Mouse (Mus musculus) hindbrain, embryonic 15.5 days (tissue): ENCODE data around the gene Ccl3. TPM values are rescaled to one million over a fixed set of nuclear protein-coding genes. Genes with fewer than 3 reads are reported as not detected.

Experiments used
- ATAC-seq: fragments of 200-750 bp; cut with Nextera tagmentation; 2 replicates; pipeline ENCODE4 v1.8.0; 2017; ENCODE audit warnings: low read depth, moderate number of reproducible peaks, moderate TSS enrichment; ENCODE audit not compliant: low FRiP score
- H3K27ac ChIP-seq: fragments of 300-500 bp; sonication (generic); replicated peaks from 2 replicates; pipeline ENCODE4 v1.5.1; 2015; ENCODE audit warnings: mild to moderate bottlenecking, inconsistent platforms
- H3K27me3 ChIP-seq: fragments of 300-500 bp; sonication (generic); 2 replicates; pipeline ENCODE4 v1.6.1; 2015; ENCODE audit warnings: control low read depth, inconsistent platforms
- H3K36me3 ChIP-seq: fragments of 300-500 bp; sonication (generic); 2 replicates; pipeline ENCODE4 v1.6.1; 2015; ENCODE audit warnings: control low read depth, inconsistent platforms
- H3K4me1 ChIP-seq: fragments of 300-500 bp; sonication (generic); replicated peaks from 2 replicates; pipeline ENCODE4 v1.6.1; 2015; ENCODE audit warnings: control low read depth, inconsistent platforms
- H3K4me2 ChIP-seq: fragments of 300-500 bp; sonication (generic); 2 replicates; pipeline ENCODE4 v1.6.1; 2015; ENCODE audit warnings: moderate library complexity, mild to moderate bottlenecking, inconsistent platforms
- H3K4me3 ChIP-seq: fragments of 300-500 bp; sonication (generic); 2 replicates; pipeline ENCODE4 v1.5.1; 2015; ENCODE audit warnings: mild to moderate bottlenecking, inconsistent platforms
- H3K9ac ChIP-seq: fragments of 300-500 bp; sonication (generic); 2 replicates; pipeline ENCODE4 v1.6.1; 2015; ENCODE audit warnings: inconsistent platforms
- H3K9me3 ChIP-seq: fragments of 300-500 bp; sonication (generic); 2 replicates; pipeline ENCODE4 v1.6.1; 2016; ENCODE audit warnings: control low read depth, inconsistent platforms
- WGBS: fragments of 180-500 bp; shearing (Covaris S2); methylation state at CpG from one replicate; pipeline ENCODE4 v1.1.7; 2015; 5-methylcytosine and 5-hydroxymethylcytosine counted together
- polyA plus RNA-seq: library from polyadenylated mRNA; unstranded; fragments of >200 nt; fragmentation: Nextera tagmentation; extraction: Ambion mirVana; gene quantifications from 2 replicates; pipeline ENCODE4 v1.2.1, GENCODE M21; 2015

Ccl3 gene
- polyA plus RNA-seq, result 0.94 and 1.8 TPM in 2 replicates

GRCm38 (mm10) chr11:83649305-83649841 lies at the start of gene Ccl3:
TSS of gene Ccl3 (minus strand) at chr11:83649355.
- Histone ChIP-seq H3K4me3 (no peak within 1 kb of the TSS), H3K27ac (no peak within 1 kb of the TSS), H3K27me3 (no peaks in the 10 kb centered on the region), H3K36me3 (no peaks in the 10 kb centered on the region), H3K4me2 (no peak within 1 kb of the TSS), H3K4me1 (no peaks in the 10 kb centered on the region), H3K9me3 (no peaks in the 10 kb centered on the region), H3K9ac (no peak within 1 kb of the TSS)
- 83% methylated on average over 8 of the region's 8 CpGs for WGBS
- ATAC-seq, result no peak

- Histone ChIP-seq H3K4me3 (no peak overlapping the region), H3K27me3 (no peaks in the 10 kb centered on the region), H3K27ac (no peak overlapping the region), H3K9me3 (no peaks in the 10 kb centered on the region), H3K4me1 (no peaks in the 10 kb centered on the region), H3K4me2 (no peak overlapping the region), H3K9ac (no peak overlapping the region), H3K36me3 (no peaks in the 10 kb centered on the region)
- WGBS, result 82% methylated on average over 1 of the region's 1 CpGs
- no peak for ATAC-seq
Observed at GRCm38 (mm10) chr11:83692008-83692407, 42.9 kb upstream of the Ccl3 start.

- Histone ChIP-seq H3K27ac (no peak overlapping the region), H3K4me2 (no peak overlapping the region), H3K4me1 (no peaks in the 10 kb centered on the region), H3K4me3 (no peak overlapping the region), H3K27me3 (no peaks in the 10 kb centered on the region), H3K9me3 (no peaks in the 10 kb centered on the region), H3K9ac (no peak overlapping the region), H3K36me3 (no peaks in the 10 kb centered on the region)
- 79% methylated on average over 1 of the region's 1 CpGs for WGBS
- ATAC-seq, result no peak
Observed at GRCm38 (mm10) chr11:83689918-83690317, 40.8 kb upstream of the Ccl3 start.

GRCm38 (mm10) chr11:83675665-83676064 lies 26.5 kb upstream of the Ccl3 start:
- Histone ChIP-seq H3K27ac (no peak overlapping the region), H3K9me3 (no peaks in the 10 kb centered on the region), H3K27me3 (no peaks in the 10 kb centered on the region), H3K36me3 (no peaks in the 10 kb centered on the region), H3K4me2 (no peak overlapping the region), H3K9ac (no peak overlapping the region), H3K4me1 (no peaks in the 10 kb centered on the region), H3K4me3 (no peak overlapping the region)
- ATAC-seq, result no peak
- 98% methylated on average over 1 of the region's 1 CpGs for WGBS

- Histone ChIP-seq H3K36me3 (no peaks in the 10 kb centered on the region), H3K27me3 (no peaks in the 10 kb centered on the region), H3K9ac (no peak overlapping the region), H3K9me3 (no peaks in the 10 kb centered on the region), H3K4me1 (no peaks in the 10 kb centered on the region), H3K4me3 (no peak overlapping the region), H3K27ac (no peak overlapping the region), H3K4me2 (no peak overlapping the region)
- no peak for ATAC-seq
Observed at GRCm38 (mm10) chr11:83671743-83672142, 22.6 kb upstream of the Ccl3 start.

- 84% methylated on average over 5 of the region's 5 CpGs for WGBS
- H3K9me3 ChIP-seq, result no peaks in the 10 kb centered on the region
- H3K4me2 ChIP-seq, result no peak overlapping the region
- H3K4me3 ChIP-seq, result no peak overlapping the region
- no peaks in the 10 kb centered on the region for H3K27me3 ChIP-seq
- H3K4me1 ChIP-seq, result no peaks in the 10 kb centered on the region
- no peak for ATAC-seq
- no peaks in the 10 kb centered on the region for H3K36me3 ChIP-seq
- no peak overlapping the region for H3K27ac ChIP-seq
- no peak overlapping the region for H3K9ac ChIP-seq
Observed at GRCm38 (mm10) chr11:83663532-83663931, 14.4 kb upstream of the Ccl3 start.

- Histone ChIP-seq H3K9ac (no peak within 1 kb of the TSS), H3K27ac (no peak within 1 kb of the TSS), H3K4me3 (no peak within 1 kb of the TSS), H3K9me3 (no peaks in the 10 kb centered on the region), H3K4me2 (no peak within 1 kb of the TSS), H3K27me3 (no peaks in the 10 kb centered on the region), H3K4me1 (no peaks in the 10 kb centered on the region), H3K36me3 (no peaks in the 10 kb centered on the region)
- 85% methylated on average over 6 of the region's 6 CpGs for WGBS
- no peak for ATAC-seq
Observed at GRCm38 (mm10) chr11:83662204-83662603, 13.0 kb upstream of the Ccl3 start, which contains the start of gene Ccl4. TSS of gene Ccl4 (plus strand) at chr11:83662584.

- no peaks in the 10 kb centered on the region for H3K9me3 ChIP-seq
- no peaks in the 10 kb centered on the region for H3K4me1 ChIP-seq
- 82% methylated on average over 6 of the region's 6 CpGs for WGBS
- H3K36me3 ChIP-seq, result no peaks in the 10 kb centered on the region
- no peak overlapping the region for H3K4me2 ChIP-seq
- H3K4me3 ChIP-seq, result no peak overlapping the region
- no peak overlapping the region for H3K27ac ChIP-seq
- H3K9ac ChIP-seq, result no peak overlapping the region
- no peak for ATAC-seq
- H3K27me3 ChIP-seq, result no peaks in the 10 kb centered on the region
Observed at GRCm38 (mm10) chr11:83658797-83659196, 9.6 kb upstream of the Ccl3 start.

- Histone ChIP-seq H3K4me1 (no peaks in the 10 kb centered on the region), H3K27ac (no peak overlapping the region), H3K4me3 (no peak overlapping the region), H3K4me2 (no peak overlapping the region), H3K27me3 (no peaks in the 10 kb centered on the region), H3K9me3 (no peaks in the 10 kb centered on the region), H3K36me3 (no peaks in the 10 kb centered on the region), H3K9ac (no peak overlapping the region)
- no peak for ATAC-seq
- WGBS, result 85% methylated on average over 3 of the region's 3 CpGs
Observed at GRCm38 (mm10) chr11:83657508-83657907, 8.4 kb upstream of the Ccl3 start.

- Histone ChIP-seq H3K36me3 (no peaks in the 10 kb centered on the region), H3K27ac (no peak overlapping the region)
- no peak for ATAC-seq
Observed at GRCm38 (mm10) chr11:83654606-83655005, 5.5 kb upstream of the Ccl3 start.

GRCm38 (mm10) chr11:83646356-83647149 lies 2.6 kb downstream of the Ccl3 start:
- Histone ChIP-seq H3K27ac (no peak overlapping the region), H3K27me3 (no peaks in the 10 kb centered on the region), H3K4me2 (no peak overlapping the region), H3K4me1 (no peaks in the 10 kb centered on the region), H3K36me3 (no peaks in the 10 kb centered on the region), H3K4me3 (no peak overlapping the region), H3K9me3 (no peaks in the 10 kb centered on the region), H3K9ac (no peak overlapping the region)
- no peak for ATAC-seq
- WGBS, result 96% methylated on average over 6 of the region's 6 CpGs

More at GRCm38 (mm10) chr11:83654606-83655005, 5.5 kb upstream of the Ccl3 start:
- Histone ChIP-seq H3K9ac (no peak overlapping the region), H3K4me1 (no peaks in the 10 kb centered on the region), H3K4me3 (no peak overlapping the region), H3K27me3 (no peaks in the 10 kb centered on the region), H3K4me2 (no peak overlapping the region), H3K9me3 (no peaks in the 10 kb centered on the region)
- WGBS, result 89% methylated on average over 8 of the region's 8 CpGs

- no peak within 1 kb of the TSS for H3K9ac ChIP-seq
- no peak within 1 kb of the TSS for H3K4me2 ChIP-seq
- no peak for ATAC-seq
- no peak within 1 kb of the TSS for H3K4me3 ChIP-seq
- no peak within 1 kb of the TSS for H3K27ac ChIP-seq
- H3K27me3 ChIP-seq, result no peaks in the 10 kb centered on the region
- no peaks in the 10 kb centered on the region for H3K4me1 ChIP-seq
- no peaks in the 10 kb centered on the region for H3K9me3 ChIP-seq
- no peaks in the 10 kb centered on the region for H3K36me3 ChIP-seq
- WGBS, result 67% methylated on average over 1 of the region's 1 CpGs
Observed at GRCm38 (mm10) chr11:83645521-83645920, 3.6 kb downstream of the Ccl3 start, which contains the start of gene Rpl9-ps1. TSS of gene Rpl9-ps1 (minus strand) at chr11:83645621.
